Mouse (Mus musculus): ENCODE measurements around the gene Sec22b. TPM values are rescaled to one million over a fixed set of nuclear protein-coding genes. Genes with fewer than 3 reads are reported as not detected.

The Sec22b gene
- polyA plus RNA-seq, 1 experiment from 2014 or later, result 136 TPM

DNA sequence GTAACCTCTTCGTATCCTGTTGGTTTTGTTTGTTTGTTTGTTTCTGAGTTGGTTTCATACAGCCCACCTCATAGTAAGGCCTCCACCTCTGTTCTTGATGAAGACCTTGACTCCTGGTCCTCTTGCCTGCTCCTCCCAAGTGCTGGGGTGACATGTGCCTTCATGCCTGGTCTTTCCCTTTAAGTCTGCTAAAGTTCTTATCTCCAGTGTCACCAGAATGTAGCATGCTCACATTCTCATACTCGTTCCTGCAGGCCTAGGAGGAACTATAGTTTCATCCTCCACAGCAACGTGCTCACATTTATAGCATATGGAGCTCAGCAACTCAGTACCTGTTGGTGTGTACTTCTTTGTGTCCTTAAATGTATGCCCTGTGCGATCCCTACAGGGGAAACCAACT is 26.3 kb downstream of the Sec22b start:
- H3K9ac ChIP-seq (ENCODE audit: low read depth, low read length), result peak overlapping the region; percentile 2; the same call in 1 of the 2 replicates
- ATAC-seq (ENCODE audit: low FRiP score, low TSS enrichment), result no peak
- H3K27me3 ChIP-seq (ENCODE audit: control insufficient read depth, insufficient read depth, low read length), result no peaks in the 10 kb centered on the region
- H3K27ac ChIP-seq (ENCODE audit: low read depth, low read length), result no peak overlapping the region
- H3K4me2 ChIP-seq (replicated peaks; ENCODE audit: low read depth, low read length), result no peak overlapping the region
- 80% methylated on average over 4 of the region's 4 CpGs for WGBS
- peaks cover 15% of the 10 kb centered on the region; the same call in 1 of the 2 replicates for H3K4me1 ChIP-seq (ENCODE audit: control insufficient read depth, insufficient read depth, low read length)
- H3K36me3 ChIP-seq (ENCODE audit: control insufficient read depth, insufficient read depth, low read length), result peaks cover 14% of the 10 kb centered on the region; the same call in 1 of the 2 replicates
- H3K4me3 ChIP-seq (ENCODE audit: low read length), result no peak overlapping the region
- H3K9me3 ChIP-seq (ENCODE audit: control insufficient read depth, low read length), result no peaks in the 10 kb centered on the region

DNA sequence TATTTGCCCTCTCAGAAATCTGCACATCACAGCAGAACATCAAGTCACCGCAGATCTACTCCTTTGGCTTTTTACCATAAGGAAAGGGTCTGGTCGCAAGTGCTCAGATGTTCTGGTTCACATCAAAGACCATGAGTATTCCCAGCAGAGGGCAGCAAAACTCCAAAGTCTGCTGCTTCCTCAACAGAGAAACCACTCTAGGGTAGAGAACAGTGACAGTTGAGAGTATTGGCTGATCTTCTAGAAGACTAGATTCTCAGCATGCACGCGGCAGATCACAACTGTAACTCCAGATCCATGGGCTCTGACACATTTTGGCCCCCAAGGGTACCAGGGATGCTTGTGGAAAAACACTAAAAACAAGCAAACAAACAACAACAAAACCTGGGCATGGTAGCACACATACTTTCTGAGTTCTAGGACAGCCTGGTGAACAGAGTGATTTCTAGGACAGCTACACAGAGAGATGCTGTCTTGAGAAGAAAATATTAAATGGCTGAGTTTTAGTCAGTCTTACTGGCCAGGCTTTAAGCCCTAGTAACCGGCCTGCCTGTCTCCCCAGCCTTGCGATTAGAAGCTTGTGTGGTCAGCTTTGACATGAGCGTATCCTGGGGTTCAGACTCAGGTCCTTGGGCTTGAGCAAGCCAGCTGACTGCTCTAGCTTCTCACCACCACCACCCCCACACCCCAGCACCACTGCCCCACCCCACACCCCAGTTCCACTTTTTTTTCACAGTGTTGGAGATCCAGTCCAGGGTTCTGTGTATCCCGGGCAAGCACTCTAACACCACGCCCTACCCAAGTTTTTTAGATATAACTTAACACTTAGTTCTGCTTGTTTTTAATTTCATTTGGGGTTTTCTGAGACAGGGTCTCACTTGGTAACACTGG is 28.2 kb downstream of the Sec22b start:
- Histone ChIP-seq H3K27me3 (ENCODE audit: control insufficient read depth, insufficient read depth, low read length) (no peaks in the 10 kb centered on the region), H3K4me2 (replicated peaks; ENCODE audit: low read depth, low read length) (no peak overlapping the region), H3K9ac (ENCODE audit: low read depth, low read length) (no peak overlapping the region), H3K4me3 (ENCODE audit: low read length) (no peak overlapping the region), H3K9me3 (ENCODE audit: control insufficient read depth, low read length) (no peaks in the 10 kb centered on the region), H3K36me3 (ENCODE audit: control insufficient read depth, insufficient read depth, low read length) (0 out of 2 replicates have a peak, but pooled peaks cover under 1% of the 10 kb centered on the region), H3K27ac (ENCODE audit: low read depth, low read length) (no peak overlapping the region), H3K4me1 (ENCODE audit: control insufficient read depth, insufficient read depth, low read length) (peaks cover 27% of the 10 kb centered on the region)
- ATAC-seq (ENCODE audit: low FRiP score, low TSS enrichment), result peak; percentile 61; the same call in 1 of the 2 replicates
- WGBS, result 61% methylated on average over 9 of the region's 9 CpGs

DNA sequence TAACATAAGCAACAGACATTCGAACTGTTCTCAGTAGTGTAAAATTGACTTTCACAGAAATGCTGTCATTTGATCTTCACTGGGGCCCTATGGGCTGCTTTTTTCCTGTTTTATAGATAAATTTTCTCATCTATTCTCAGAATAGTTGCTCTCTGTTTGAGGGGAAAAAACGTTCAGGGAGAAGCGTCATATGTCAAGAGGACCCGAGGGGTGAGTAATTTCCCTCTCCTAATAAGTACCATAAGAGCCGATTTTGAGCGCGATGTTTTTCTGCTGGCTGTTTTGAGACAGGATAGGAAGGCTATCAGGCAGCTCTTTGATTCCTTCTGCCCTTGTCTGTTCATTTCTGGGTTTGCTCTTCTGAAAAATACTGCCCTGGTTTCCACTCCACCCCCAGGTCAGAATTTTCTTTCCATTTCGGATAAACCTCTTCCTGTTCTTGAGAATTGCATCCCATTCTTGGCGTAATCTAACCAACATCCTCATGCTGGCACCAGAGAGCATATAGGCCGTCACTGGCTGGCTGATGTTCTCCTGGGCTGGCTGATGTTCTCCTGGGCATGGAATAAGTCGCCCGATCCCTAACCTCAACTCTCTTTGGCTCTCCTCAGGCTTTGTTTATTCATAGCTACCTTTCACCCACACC is 29.3 kb downstream of the Sec22b start:
- peaks cover 27% of the 10 kb centered on the region for H3K4me1 ChIP-seq (ENCODE audit: control insufficient read depth, insufficient read depth, low read length)
- WGBS, result 51% methylated on average over 12 of the region's 12 CpGs
- H3K36me3 ChIP-seq (ENCODE audit: control insufficient read depth, insufficient read depth, low read length), result no peaks in the 10 kb centered on the region
- H3K9me3 ChIP-seq (ENCODE audit: control insufficient read depth, low read length), result no peaks in the 10 kb centered on the region
- H3K4me3 ChIP-seq (ENCODE audit: low read length), result no peak overlapping the region
- H3K9ac ChIP-seq (ENCODE audit: low read depth, low read length), result no peak overlapping the region
- H3K27me3 ChIP-seq (ENCODE audit: control insufficient read depth, insufficient read depth, low read length), result no peaks in the 10 kb centered on the region
- no peak for ATAC-seq (ENCODE audit: low FRiP score, low TSS enrichment)
- no peak overlapping the region for H3K27ac ChIP-seq (ENCODE audit: low read depth, low read length)
- H3K4me2 ChIP-seq (replicated peaks; ENCODE audit: low read depth, low read length), result no peak overlapping the region

DNA sequence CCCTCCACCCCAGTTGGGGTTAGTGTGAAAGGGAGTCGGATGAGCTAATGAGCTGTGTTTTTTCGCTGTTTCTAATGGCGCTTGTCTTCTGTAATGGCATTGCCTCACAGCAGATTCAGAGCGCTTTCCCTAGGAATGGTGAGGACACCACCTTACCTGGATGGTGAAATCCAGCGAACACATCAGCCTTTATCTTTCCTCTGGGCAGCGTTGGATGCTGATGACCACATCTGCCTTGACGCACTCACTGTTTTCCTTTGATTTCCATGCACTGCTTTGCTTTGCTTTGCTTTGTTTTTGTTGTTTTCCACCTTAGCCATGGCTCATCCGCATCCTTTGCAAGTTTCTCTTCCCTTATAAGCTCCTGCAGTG is 29.8 kb downstream of the Sec22b start:
- Histone ChIP-seq H3K36me3 (ENCODE audit: control insufficient read depth, insufficient read depth, low read length) (no peaks in the 10 kb centered on the region), H3K9me3 (ENCODE audit: control insufficient read depth, low read length) (no peaks in the 10 kb centered on the region), H3K27ac (ENCODE audit: low read depth, low read length) (no peak overlapping the region), H3K4me2 (replicated peaks; ENCODE audit: low read depth, low read length) (no peak overlapping the region), H3K9ac (ENCODE audit: low read depth, low read length) (no peak overlapping the region), H3K4me3 (ENCODE audit: low read length) (no peak overlapping the region), H3K4me1 (ENCODE audit: control insufficient read depth, insufficient read depth, low read length) (peaks cover 27% of the 10 kb centered on the region), H3K27me3 (ENCODE audit: control insufficient read depth, insufficient read depth, low read length) (no peaks in the 10 kb centered on the region)
- WGBS, result 70% methylated on average over 8 of the region's 8 CpGs
- no peak for ATAC-seq (ENCODE audit: low FRiP score, low TSS enrichment)

DNA sequence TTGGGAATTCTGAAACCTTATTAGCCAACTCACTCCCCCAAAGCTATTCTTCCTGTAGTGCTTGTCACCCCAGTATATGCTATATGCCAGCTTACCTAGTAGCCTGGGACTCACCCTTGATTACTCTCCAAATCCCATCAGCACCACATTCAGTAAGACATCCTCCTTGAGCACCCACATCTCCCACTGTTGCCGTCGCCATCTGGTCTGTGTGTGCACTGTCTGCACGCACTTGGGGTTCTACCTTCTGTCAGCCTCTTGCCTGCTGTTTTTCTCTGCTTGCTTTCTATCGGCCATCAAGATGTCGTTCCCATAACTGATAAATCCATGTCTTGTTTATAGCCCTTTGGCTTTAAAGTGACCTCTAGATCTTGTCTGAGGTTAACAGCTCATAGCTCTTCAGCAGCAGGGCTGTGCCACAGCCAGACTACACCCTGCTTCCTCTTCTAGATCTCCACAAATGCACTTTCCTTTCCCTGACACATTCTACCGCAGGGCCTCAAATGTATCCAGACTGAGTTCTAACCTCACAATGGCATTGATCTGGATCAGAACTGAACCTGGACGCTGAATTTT is 30.4 kb downstream of the Sec22b start:
- H3K36me3 ChIP-seq (ENCODE audit: control insufficient read depth, insufficient read depth, low read length), result no peaks in the 10 kb centered on the region
- no peak overlapping the region for H3K4me2 ChIP-seq (replicated peaks; ENCODE audit: low read depth, low read length)
- no peaks in the 10 kb centered on the region for H3K9me3 ChIP-seq (ENCODE audit: control insufficient read depth, low read length)
- no peak overlapping the region for H3K4me3 ChIP-seq (ENCODE audit: low read length)
- H3K27me3 ChIP-seq (ENCODE audit: control insufficient read depth, insufficient read depth, low read length), result no peaks in the 10 kb centered on the region
- ATAC-seq (ENCODE audit: low FRiP score, low TSS enrichment), result no peak
- H3K4me1 ChIP-seq (ENCODE audit: control insufficient read depth, insufficient read depth, low read length), result peaks cover 27% of the 10 kb centered on the region
- no peak overlapping the region; the same call in 1 of the 2 replicates for H3K27ac ChIP-seq (ENCODE audit: low read depth, low read length)
- WGBS, result 54% methylated on average over 7 of the region's 7 CpGs
- peak overlapping the region; percentile 12; the same call in 1 of the 2 replicates for H3K9ac ChIP-seq (ENCODE audit: low read depth, low read length)

DNA sequence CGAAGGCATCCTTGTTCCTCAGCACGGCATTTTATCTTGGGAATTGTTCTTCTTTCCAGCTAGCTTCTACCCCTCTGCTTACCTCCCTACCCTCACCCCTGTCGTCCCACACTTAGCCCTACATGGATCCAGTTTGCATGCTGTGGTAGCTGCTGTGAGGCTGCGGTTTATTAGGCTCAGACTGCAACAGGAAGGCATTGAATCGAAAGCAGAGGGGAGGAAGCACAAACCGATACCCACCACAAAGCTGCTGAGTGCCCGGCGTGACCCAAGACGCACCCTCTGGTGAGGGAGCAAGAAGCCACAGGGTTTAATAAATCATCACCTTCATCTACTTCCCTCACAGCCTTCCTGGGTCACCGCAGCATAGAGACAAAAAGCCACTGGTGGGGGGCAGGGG is 31.1 kb downstream of the Sec22b start:
- no peaks in the 10 kb centered on the region for H3K36me3 ChIP-seq (ENCODE audit: control insufficient read depth, insufficient read depth, low read length)
- H3K4me3 ChIP-seq (ENCODE audit: low read length), result no peak overlapping the region
- no peaks in the 10 kb centered on the region for H3K9me3 ChIP-seq (ENCODE audit: control insufficient read depth, low read length)
- peak; percentile 13; the same call in 1 of the 2 replicates for ATAC-seq (ENCODE audit: low FRiP score, low TSS enrichment)
- H3K4me2 ChIP-seq (replicated peaks; ENCODE audit: low read depth, low read length), result peak overlapping the region; percentile 31
- H3K27ac ChIP-seq (ENCODE audit: low read depth, low read length), result peak overlapping the region; percentile 47; the same call in 1 of the 2 replicates
- 2% methylated on average over 10 of the region's 10 CpGs for WGBS
- no peaks in the 10 kb centered on the region for H3K27me3 ChIP-seq (ENCODE audit: control insufficient read depth, insufficient read depth, low read length)
- H3K4me1 ChIP-seq (ENCODE audit: control insufficient read depth, insufficient read depth, low read length), result peaks cover 29% of the 10 kb centered on the region
- H3K9ac ChIP-seq (ENCODE audit: low read depth, low read length), result peak overlapping the region; percentile 12; the same call in 1 of the 2 replicates

DNA sequence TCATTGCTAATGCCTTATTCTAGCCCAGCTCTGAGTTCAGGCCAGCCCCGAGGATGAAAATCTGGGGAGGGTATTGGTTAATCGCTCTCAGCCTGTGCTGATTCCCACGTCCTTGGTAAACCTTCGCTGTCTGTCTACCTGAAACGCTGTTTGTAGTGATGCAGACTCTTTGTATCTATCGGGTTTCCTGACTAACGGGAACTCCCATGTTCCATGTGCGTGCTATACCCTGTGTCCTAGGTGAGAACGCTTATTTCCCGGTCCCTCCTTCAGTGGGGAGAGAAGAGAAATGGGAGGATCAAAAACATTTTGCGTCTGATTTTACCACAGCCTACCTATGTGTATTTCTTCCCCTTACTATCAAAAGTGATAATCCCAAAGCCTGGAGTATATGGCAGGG is 31.8 kb downstream of the Sec22b start:
- ATAC-seq (ENCODE audit: low FRiP score, low TSS enrichment), result no peak
- Histone ChIP-seq H3K4me1 (ENCODE audit: control insufficient read depth, insufficient read depth, low read length) (peaks cover 33% of the 10 kb centered on the region), H3K4me3 (ENCODE audit: low read length) (no peak overlapping the region), H3K4me2 (replicated peaks; ENCODE audit: low read depth, low read length) (no peak overlapping the region), H3K9me3 (ENCODE audit: control insufficient read depth, low read length) (no peaks in the 10 kb centered on the region), H3K9ac (ENCODE audit: low read depth, low read length) (no peak overlapping the region), H3K36me3 (ENCODE audit: control insufficient read depth, insufficient read depth, low read length) (no peaks in the 10 kb centered on the region), H3K27me3 (ENCODE audit: control insufficient read depth, insufficient read depth, low read length) (no peaks in the 10 kb centered on the region), H3K27ac (ENCODE audit: low read depth, low read length) (no peak overlapping the region)
- WGBS, result 39% methylated on average over 11 of the region's 11 CpGs

DNA sequence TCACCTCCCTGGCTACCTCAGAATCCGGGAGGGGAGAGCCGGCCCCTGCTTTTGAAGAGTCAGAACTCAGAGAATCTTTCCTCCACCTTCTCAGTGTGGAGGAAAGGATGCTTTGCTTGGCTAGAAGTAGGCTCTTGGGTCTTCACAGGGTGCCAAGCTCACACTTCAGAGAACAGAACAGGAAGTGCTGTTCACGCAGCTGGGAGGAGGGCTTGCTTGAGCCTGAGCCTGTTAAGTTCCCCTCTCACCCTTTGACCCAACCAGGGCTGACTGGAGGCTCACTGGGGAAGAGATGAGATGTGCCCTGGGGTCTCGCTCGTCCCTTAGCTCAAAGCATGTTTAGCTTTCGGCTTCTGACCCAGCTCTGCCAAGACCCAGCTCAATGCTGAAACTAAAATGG is 32.3 kb downstream of the Sec22b start:
- 27% methylated on average over 6 of the region's 6 CpGs for WGBS

More for the DNA sequence above, 32.3 kb downstream of the Sec22b start:
- Histone ChIP-seq H3K4me2 (replicated peaks; ENCODE audit: low read depth, low read length) (no peak overlapping the region), H3K27me3 (ENCODE audit: control insufficient read depth, insufficient read depth, low read length) (no peaks in the 10 kb centered on the region), H3K27ac (ENCODE audit: low read depth, low read length) (no peak overlapping the region), H3K9me3 (ENCODE audit: control insufficient read depth, low read length) (no peaks in the 10 kb centered on the region), H3K4me3 (ENCODE audit: low read length) (no peak overlapping the region), H3K36me3 (ENCODE audit: control insufficient read depth, insufficient read depth, low read length) (no peaks in the 10 kb centered on the region), H3K9ac (ENCODE audit: low read depth, low read length) (no peak overlapping the region), H3K4me1 (ENCODE audit: control insufficient read depth, insufficient read depth, low read length) (peaks cover 37% of the 10 kb centered on the region)
- ATAC-seq (ENCODE audit: low FRiP score, low TSS enrichment), result no peak
